Mouse (Mus musculus) midbrain, embryonic 16.5 days (tissue): ENCODE measurements around the gene Fdx1l. TPM values are rescaled to one million over a fixed set of nuclear protein-coding genes. Genes with fewer than 3 reads are reported as not detected.

ENCODE experiments used
- ATAC-seq: fragments of 200-750 bp; cut with Nextera tagmentation; 2 replicates; pipeline ENCODE4 v1.8.0; 2017; ENCODE audit warnings: moderate TSS enrichment
- H3K27ac ChIP-seq: fragments of 300-500 bp; sonication (generic); 2 replicates; pipeline ENCODE4 v1.5.1; 2014; ENCODE audit warnings: mild to moderate bottlenecking, low read length, mixed read lengths
- H3K27me3 ChIP-seq: fragments of 300-500 bp; sonication (generic); 2 replicates; pipeline ENCODE4 v1.6.1; 2014; ENCODE audit warnings: low read depth, low read length, mixed read lengths; ENCODE audit not compliant: control insufficient read depth, insufficient read depth
- H3K36me3 ChIP-seq: fragments of 300-500 bp; sonication (generic); 2 replicates; pipeline ENCODE4 v1.6.1; 2014; ENCODE audit warnings: mild to moderate bottlenecking, low read length, moderate library complexity, mixed read lengths; ENCODE audit not compliant: control insufficient read depth, insufficient read depth
- H3K4me1 ChIP-seq: fragments of 300-500 bp; sonication (generic); 2 replicates; pipeline ENCODE4 v1.6.1; 2014; ENCODE audit warnings: mild to moderate bottlenecking, low read length, mixed read lengths; ENCODE audit not compliant: control insufficient read depth, insufficient read depth
- H3K4me2 ChIP-seq: fragments of 300-500 bp; sonication (generic); 2 replicates; pipeline ENCODE4 v1.6.1; 2014; ENCODE audit warnings: mild to moderate bottlenecking, low read length, mixed read lengths
- H3K4me3 ChIP-seq: fragments of 300-500 bp; sonication (generic); 2 replicates; pipeline ENCODE4 v1.5.1; 2014; ENCODE audit warnings: low read depth, mild to moderate bottlenecking, low read length, moderate library complexity, mixed read lengths
- H3K9ac ChIP-seq: fragments of 300-500 bp; sonication (generic); 2 replicates; pipeline ENCODE4 v1.6.1; 2014; ENCODE audit warnings: low read depth, low read length, mixed read lengths
- H3K9me3 ChIP-seq: fragments of 300-500 bp; sonication (generic); replicated peaks from 2 replicates; pipeline ENCODE4 v1.6.1; 2014; ENCODE audit warnings: mild to moderate bottlenecking, low read length, mixed read lengths; ENCODE audit not compliant: control insufficient read depth, poor library complexity, severe bottlenecking
- WGBS: fragments of 180-500 bp; shearing (Covaris S2); extraction: QIAGEN DNeasy Blood & Tissue Kit; methylation state at CpG from one replicate; pipeline ENCODE4 v1.1.7; 2014; 5-methylcytosine and 5-hydroxymethylcytosine counted together
- polyA plus RNA-seq: library from polyadenylated mRNA; unstranded; fragments of >200 nt; fragmentation: Nextera tagmentation; extraction: Ambion mirVana; gene quantifications from 2 replicates; pipeline ENCODE4 v1.2.1, GENCODE M21; 2015

Gene Fdx1l
- 59.9 and 73.0 TPM in 2 replicates for polyA plus RNA-seq

DNA sequence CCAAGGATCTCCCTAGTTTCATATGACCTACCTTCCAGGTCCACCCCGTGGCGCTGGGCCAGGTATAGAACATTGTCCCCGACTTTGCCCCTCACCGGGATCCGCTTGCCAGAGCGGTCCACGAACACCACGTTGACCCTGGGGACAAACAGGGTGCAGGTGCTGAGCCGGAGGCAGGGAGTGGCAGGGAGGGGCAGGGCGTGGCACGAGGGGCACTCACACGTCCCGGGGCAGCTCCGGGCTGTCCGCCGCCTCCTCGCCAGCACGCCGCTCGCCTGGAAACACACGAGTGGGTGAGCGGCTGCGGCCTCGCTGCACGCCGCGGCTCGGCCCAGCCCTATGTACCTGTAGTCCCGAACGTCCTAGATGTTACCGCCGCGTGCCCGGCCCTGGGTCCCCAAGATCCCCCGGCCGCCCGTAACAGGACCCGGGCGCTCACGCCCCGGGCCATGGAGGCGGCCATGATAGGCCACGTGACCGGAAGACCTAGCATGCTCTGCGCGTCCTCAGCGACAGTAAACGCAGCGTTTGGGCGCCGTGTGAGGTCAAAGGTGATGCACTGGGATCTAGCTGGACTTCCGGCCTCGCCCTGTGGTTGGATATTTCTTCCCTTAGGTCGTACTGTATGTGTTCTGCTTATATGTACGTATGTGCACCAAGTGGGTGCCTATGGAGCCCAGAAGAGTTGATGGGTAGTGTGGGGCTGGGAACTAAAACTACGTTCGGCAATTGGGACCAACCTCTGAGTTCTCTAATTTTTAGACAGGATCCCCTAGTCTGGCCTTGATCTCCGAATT lies at the start of gene Fdx1l, which contains the start of gene Gm49373:
Fdx1l (minus strand) TSS at position 571 of the 797 bp plus-strand sequence.
Gm49373 (minus strand) TSS at position 53 of the 797 bp plus-strand sequence.
- WGBS, result 2% methylated on average over 58 of the region's 58 CpGs
- H3K4me3 ChIP-seq, result peak within 1 kb of the TSS; percentile 93
- ATAC-seq, result peak; percentile 94

GRCm38 (mm10) chr9:21121483-21121882 lies 48.1 kb upstream of the Fdx1l start:
- Histone ChIP-seq H3K9ac (no peak overlapping the region), H3K4me1 (no peaks in the 10 kb centered on the region), H3K27me3 (no peaks in the 10 kb centered on the region), H3K9me3 (no peaks in the 10 kb centered on the region), H3K36me3 (peaks cover 23% of the 10 kb centered on the region), H3K27ac (no peak overlapping the region), H3K4me2 (no peak overlapping the region), H3K4me3 (no peak overlapping the region)
- ATAC-seq, result no peak
- WGBS, result 94% methylated on average over 16 of the region's 16 CpGs

More for the DNA sequence above, at the start of gene Fdx1l, which contains the start of gene Gm49373:
- Histone ChIP-seq H3K4me1 (peaks cover 16% of the 10 kb centered on the region), H3K4me2 (peak within 1 kb of the TSS; percentile 85), H3K9ac (peak within 1 kb of the TSS; percentile 91), H3K27ac (peak within 1 kb of the TSS; percentile 70), H3K9me3 (no peaks in the 10 kb centered on the region), H3K27me3 (no peaks in the 10 kb centered on the region), H3K36me3 (peaks cover 20% of the 10 kb centered on the region)

- Histone ChIP-seq H3K4me1 (no peaks in the 10 kb centered on the region), H3K9me3 (no peaks in the 10 kb centered on the region), H3K4me3 (no peak overlapping the region), H3K36me3 (peaks cover 18% of the 10 kb centered on the region), H3K9ac (no peak overlapping the region), H3K27ac (no peak overlapping the region), H3K27me3 (no peaks in the 10 kb centered on the region), H3K4me2 (no peak overlapping the region)
- ATAC-seq, result no peak
- 82% methylated on average over 6 of the region's 6 CpGs for WGBS
Measured at GRCm38 (mm10) chr9:21117073-21117472, 43.7 kb upstream of the Fdx1l start.

DNA sequence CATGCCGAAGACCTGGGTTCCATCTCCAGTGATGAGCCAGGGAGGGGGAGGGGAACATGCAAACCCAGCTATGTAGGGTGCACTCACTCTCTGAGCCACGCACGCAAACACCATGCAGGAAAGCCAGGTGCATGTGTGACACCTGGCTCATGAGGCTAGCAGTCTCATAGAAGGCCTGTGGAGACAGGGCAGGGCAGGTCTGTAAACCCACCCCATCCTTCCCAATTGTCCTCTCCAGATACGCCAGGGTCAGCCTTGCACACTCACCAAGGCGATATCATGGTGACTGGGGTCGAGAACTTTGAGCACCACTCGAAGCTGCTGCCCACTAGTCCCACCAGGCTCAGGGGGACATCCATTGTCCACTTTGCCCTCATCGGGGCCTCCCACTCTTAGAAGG lies 41.7 kb upstream of the Fdx1l start:
- WGBS, result 89% methylated on average over 8 of the region's 8 CpGs
- H3K27ac ChIP-seq, result no peak overlapping the region
- no peak overlapping the region for H3K9ac ChIP-seq
- no peaks in the 10 kb centered on the region for H3K27me3 ChIP-seq
- H3K4me3 ChIP-seq, result no peak overlapping the region
- H3K4me1 ChIP-seq, result no peaks in the 10 kb centered on the region
- ATAC-seq, result no peak
- H3K36me3 ChIP-seq, result peaks cover 6% of the 10 kb centered on the region; the same call in 1 of the 2 replicates
- no peak overlapping the region for H3K4me2 ChIP-seq
- no peaks in the 10 kb centered on the region for H3K9me3 ChIP-seq

DNA sequence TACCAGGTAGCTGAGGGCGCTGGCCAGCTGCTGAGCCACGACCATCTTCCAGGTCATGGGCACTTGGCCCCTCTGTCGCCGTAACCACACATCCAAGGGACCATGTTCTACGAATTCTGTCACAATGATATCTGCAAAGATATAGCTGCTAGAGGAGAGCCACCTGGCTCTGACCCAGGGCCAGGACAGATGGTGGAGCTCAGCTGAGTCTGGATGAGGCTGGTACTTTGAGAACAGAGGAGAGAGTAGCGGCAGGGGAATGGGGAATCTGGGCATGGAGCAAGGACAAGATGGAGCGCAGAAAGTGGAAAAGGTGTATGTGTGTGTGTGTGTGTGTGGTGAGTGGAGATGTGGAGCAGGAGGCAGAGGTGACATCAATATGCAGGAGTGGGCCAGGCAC lies 40.8 kb upstream of the Fdx1l start:
- H3K9me3 ChIP-seq, result no peaks in the 10 kb centered on the region
- no peak overlapping the region for H3K27ac ChIP-seq
- no peak overlapping the region for H3K4me2 ChIP-seq
- H3K9ac ChIP-seq, result no peak overlapping the region
- no peaks in the 10 kb centered on the region for H3K27me3 ChIP-seq
- ATAC-seq, result no peak
- no peak overlapping the region for H3K4me3 ChIP-seq
- WGBS, result 94% methylated on average over 7 of the region's 7 CpGs
- H3K4me1 ChIP-seq, result no peaks in the 10 kb centered on the region
- peaks cover 6% of the 10 kb centered on the region; the same call in 1 of the 2 replicates for H3K36me3 ChIP-seq

DNA sequence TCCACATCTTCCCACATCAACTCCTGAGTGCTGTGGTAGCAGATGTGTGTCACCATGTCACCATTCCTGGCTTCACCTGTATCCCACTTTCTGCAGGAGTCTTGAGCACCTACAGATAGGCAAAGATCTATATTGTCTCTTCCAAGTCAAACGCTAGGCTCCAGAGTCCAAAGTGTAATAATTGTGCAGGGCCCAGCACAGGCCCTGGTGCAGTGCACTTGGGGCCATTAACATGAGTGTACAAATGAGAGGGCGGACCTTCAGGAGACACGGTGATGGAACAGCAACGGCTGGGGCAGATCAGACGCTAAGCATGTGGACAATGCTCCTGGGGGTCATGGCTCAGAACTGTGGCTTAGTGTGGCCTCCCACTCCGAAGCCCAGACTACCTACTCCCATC lies 40.3 kb upstream of the Fdx1l start:
- Histone ChIP-seq H3K4me3 (no peak overlapping the region), H3K4me2 (no peak overlapping the region), H3K36me3 (peaks cover 6% of the 10 kb centered on the region; the same call in 1 of the 2 replicates), H3K27ac (no peak overlapping the region), H3K27me3 (no peaks in the 10 kb centered on the region), H3K9me3 (no peaks in the 10 kb centered on the region), H3K9ac (no peak overlapping the region), H3K4me1 (no peaks in the 10 kb centered on the region)
- ATAC-seq, result no peak
- 93% methylated on average over 6 of the region's 6 CpGs for WGBS

DNA sequence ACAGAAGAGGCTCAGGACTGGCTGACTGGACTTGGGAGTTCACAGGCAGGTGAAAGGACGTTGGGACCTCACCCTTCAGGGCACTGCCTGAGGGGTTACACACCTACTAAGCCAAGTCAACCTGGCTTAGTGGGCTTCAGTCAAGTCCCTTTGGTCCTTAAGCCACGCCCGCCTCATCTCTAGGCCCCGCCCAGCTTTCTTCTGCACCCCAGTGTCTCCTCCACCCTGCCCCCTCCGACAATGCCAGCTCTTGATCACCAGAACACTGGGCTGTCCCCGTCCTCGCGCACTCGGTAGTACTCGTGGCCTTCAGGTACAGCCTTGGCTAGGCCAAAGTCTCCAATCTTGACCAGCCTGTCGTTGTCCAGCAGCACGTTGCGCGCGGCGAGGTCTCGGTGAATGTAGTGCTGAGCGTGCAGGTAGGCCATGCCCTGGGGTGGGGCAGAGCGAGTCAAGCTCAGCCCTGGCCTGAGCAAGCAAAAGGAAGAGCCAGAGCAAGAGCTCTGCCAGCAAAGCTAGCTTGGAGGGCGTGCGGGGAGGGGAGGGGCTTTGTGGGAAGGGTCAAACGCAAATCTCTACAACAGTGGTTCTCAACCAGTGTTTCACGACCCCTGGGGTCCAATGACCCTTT lies 34.3 kb upstream of the Fdx1l start:
- WGBS, result 44% methylated on average over 23 of the region's 23 CpGs
- H3K36me3 ChIP-seq, result no peaks in the 10 kb centered on the region
- no peak for ATAC-seq

DNA sequence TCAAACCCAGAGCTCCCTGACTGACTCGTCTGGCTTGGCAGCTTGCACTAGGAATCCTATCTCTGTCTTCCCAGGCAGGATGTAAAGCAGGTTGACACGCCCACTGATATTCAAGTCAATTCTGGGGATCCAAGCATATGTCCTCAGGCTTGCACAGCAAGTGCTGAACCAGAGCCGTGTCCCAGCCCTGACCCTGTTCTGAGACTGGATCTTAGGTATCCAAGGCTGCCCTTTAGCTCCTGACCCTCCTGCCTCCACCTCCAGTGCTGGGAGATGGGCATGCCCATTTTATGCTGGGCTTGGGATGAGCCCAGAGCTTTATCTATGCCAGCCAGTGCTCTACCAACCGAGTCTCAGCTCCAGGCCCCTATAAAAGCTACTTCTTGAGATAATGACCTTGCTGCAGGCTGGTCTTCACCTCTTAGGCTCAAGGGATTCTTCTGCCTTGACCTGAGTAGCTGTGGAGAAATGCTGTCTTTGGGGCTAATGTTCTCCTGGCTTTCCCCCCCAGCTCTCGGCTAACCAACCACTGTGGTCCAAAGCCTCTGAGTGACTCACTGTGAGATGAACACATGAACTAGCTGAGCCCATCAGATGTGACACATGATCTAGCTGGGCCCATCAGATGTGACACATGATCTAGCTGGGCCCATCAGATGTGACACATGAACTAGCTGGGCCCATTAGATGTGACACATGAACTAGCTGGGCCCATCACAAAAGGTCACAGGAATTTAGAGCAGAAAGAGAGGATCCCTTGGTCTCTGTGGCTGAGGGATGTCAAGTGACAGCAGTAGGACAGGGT lies 32.5 kb upstream of the Fdx1l start:
- ATAC-seq, result no peak
- no peaks in the 10 kb centered on the region for H3K4me1 ChIP-seq

More for the DNA sequence above, 34.3 kb upstream of the Fdx1l start:
- Histone ChIP-seq H3K4me2 (no peak overlapping the region), H3K4me3 (no peak overlapping the region), H3K4me1 (no peaks in the 10 kb centered on the region), H3K27ac (no peak overlapping the region), H3K27me3 (no peaks in the 10 kb centered on the region), H3K9ac (no peak overlapping the region), H3K9me3 (no peaks in the 10 kb centered on the region)

More for the DNA sequence above, 32.5 kb upstream of the Fdx1l start:
- Histone ChIP-seq H3K9ac (no peak overlapping the region), H3K4me2 (no peak overlapping the region), H3K4me3 (no peak overlapping the region), H3K36me3 (no peaks in the 10 kb centered on the region), H3K9me3 (no peaks in the 10 kb centered on the region), H3K27me3 (no peaks in the 10 kb centered on the region), H3K27ac (no peak overlapping the region)
- WGBS, result 78% methylated on average over 5 of the region's 5 CpGs
